Mouse (Mus musculus) gastrocnemius, postnatal 10 days (tissue): ENCODE data around the gene E030025P04Rik. TPM values are rescaled to one million over a fixed set of nuclear protein-coding genes. Genes with fewer than 3 reads are reported as not detected.
A peak's percentile ranks its signal among the peaks of the same experiment; 100 is the strongest.

Experiments used
- DNase-seq: peaks from one replicate; pipeline ENCODE4 v3.0.0; 2021; ENCODE audit warnings: mixed read lengths
- long read RNA-seq, 2 experiments: library from polyadenylated mRNA; stranded (forward); transcript quantifications; one replicate each; pipeline ENCODE4 v2.0.0; 2021
- total RNA-seq, 2 experiments: library from RNA; stranded (reverse); gene quantifications; 2 replicates each; pipeline ENCODE4 v1.2.3; 2021

Gene E030025P04Rik
- not detected for total RNA-seq
- long read RNA-seq, experiment 1 = 0 reads
- long read RNA-seq, experiment 2 = 0 reads

GRCm38 (mm10) chr11:109144236-109144635 is at the start of gene E030025P04Rik:
Gene E030025P04Rik (minus strand): TSS chr11:109144369.
- no peak for DNase-seq

DNA sequence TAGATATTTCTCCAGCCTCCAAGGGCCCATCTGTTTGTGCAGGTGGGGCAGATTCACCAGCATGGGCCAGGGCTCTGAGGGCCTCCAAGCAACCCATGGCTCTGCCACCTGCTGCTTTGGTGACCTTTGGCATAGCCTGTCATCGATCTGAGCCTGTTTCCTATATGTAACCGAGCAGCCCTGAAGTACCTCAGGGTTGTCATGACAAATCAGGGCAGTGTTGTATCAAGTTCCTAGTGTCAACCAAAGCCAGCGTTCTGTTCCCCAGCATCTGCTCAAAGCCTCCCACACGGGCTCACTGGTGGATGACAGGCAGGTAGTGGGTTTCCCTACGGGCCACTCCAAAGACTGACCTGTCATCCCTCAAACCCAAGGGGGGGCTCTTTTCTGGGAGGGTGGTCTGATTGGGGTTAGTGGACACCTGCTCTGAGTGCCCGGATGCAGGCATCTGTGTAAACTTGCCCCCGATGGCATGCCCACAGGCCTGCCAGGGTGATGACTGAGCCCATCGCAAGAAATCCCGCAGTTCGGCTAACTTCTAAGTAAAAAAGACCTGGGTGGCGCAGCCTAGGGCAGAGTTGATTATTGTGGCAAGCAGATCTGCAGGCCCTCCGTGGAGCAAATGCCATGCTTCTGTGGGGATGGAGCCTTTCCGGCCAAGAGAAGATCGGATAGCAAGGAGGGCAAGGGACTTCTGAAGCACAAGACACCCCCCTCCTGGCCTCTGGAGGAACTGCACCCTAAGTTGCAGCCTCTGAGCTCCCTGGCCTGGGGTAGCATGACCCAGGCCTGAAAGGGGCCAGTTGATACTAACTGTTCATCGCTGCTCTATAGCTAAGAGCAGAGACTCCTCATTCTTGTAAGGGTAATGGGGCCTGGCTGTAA is 48.7 kb upstream of the E030025P04Rik start:
- DNase-seq = peak; percentile 72

GRCm38 (mm10) chr11:109188235-109188634 is 44.1 kb upstream of the E030025P04Rik start:
- no peak for DNase-seq

DNA sequence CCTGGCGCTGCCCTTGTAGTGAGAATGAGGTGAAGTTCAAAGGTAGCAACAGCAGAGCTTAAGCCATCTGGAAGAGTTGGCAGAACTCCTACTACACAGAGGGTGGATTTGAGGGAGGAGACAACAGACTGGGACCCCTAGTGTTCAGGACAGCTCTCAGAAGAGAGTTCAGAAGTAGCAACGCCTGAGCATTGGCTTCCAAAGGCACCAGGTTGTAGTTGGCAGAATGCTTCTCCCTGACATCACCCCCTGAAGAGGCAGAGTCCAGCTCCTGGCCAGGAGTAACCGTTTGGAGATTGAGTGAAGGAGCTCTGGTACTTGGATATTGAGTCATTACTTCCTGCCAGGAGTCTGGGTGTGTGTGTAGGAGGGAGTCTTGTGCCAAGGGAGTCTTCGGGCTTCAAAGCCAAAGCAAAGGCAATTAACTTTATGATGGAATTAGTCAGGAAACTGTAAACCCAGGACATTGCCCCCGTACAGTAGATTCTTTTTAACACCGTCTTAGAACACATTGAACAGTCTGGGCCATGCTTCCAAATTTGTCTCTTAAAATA is 43.5 kb upstream of the E030025P04Rik start:
- no peak for DNase-seq

GRCm38 (mm10) chr11:109181118-109181517 is 36.9 kb upstream of the E030025P04Rik start:
- no peak for DNase-seq

GRCm38 (mm10) chr11:109180290-109180689 is 36.1 kb upstream of the E030025P04Rik start:
- no peak for DNase-seq

GRCm38 (mm10) chr11:109178788-109179518 is 34.8 kb upstream of the E030025P04Rik start:
- DNase-seq = peak; percentile 40

- DNase-seq = no peak
Observed at GRCm38 (mm10) chr11:109175376-109175969, 31.3 kb upstream of the E030025P04Rik start.

DNA sequence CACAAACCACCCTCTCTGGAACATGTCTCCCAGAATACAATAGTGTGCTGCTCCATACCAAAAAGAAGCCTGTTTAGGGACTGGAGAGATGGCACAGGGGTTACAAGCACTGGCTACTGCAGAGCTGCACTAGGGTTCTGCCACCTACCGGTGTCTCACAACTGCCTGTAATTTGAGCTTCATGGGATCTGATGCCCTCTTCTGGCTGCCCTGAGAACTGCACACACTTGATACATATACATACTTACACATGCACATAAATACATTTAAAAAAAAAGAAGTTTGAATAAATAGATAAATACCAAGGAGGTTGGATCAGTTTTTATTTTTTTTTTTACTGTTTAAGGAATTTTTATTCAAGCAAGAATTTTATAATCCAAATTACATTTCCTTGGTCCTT is 28.1 kb upstream of the E030025P04Rik start:
- DNase-seq = no peak

DNA sequence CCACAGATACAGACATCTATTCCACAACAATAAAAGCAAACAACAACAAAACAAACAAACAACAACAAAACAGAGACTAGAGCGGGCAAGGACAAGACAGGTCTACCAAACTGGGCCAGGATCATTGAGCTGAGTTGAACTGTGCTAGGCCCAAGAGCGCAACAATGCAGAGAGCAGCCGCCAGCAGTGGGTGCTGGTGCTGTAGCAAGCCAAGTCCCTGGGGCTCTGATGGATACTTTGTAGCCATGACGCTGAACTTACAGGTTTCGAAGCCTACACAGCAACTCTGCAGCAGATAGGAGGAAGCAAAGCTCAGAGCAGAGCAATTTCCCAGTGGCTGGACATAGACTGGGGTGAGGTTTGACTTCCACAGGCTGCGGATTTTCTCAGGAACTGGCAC is 26.6 kb upstream of the E030025P04Rik start:
- DNase-seq = no peak

DNA sequence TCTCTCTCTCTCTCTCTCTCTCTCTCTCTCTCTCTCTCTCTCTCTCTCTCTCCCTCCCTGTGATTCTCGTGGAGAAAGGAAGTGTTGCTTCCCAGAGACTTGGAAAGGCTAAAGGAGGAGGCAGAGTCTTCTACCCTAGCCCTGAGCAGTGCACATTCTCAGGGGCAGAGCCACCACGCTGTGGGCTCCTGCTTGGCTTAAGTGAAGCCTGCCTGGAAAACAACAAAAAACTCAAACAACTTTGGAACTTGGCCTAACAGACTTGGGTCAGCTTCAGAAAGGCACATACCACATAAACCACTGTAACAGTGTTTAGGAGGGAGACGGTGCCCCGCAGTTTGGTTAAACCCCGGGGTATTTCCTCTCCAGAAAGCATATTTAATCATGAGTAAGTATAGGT is 13.5 kb upstream of the E030025P04Rik start:
- no peak for DNase-seq

- no peak for DNase-seq
Observed at GRCm38 (mm10) chr11:109144890-109145341, 747 bp upstream of the E030025P04Rik start.

- peak; percentile 20 for DNase-seq
Observed at GRCm38 (mm10) chr11:109126482-109126881, 17.7 kb downstream of the E030025P04Rik start.

GRCm38 (mm10) chr11:109125451-109125850 is 18.7 kb downstream of the E030025P04Rik start:
- peak; percentile 11 for DNase-seq

GRCm38 (mm10) chr11:109124284-109124683 is 19.9 kb downstream of the E030025P04Rik start:
- DNase-seq = no peak

- no peak for DNase-seq
Observed at GRCm38 (mm10) chr11:109109826-109110346, 34.3 kb downstream of the E030025P04Rik start.

GRCm38 (mm10) chr11:109109056-109109455 is 35.1 kb downstream of the E030025P04Rik start:
- no peak for DNase-seq

DNA sequence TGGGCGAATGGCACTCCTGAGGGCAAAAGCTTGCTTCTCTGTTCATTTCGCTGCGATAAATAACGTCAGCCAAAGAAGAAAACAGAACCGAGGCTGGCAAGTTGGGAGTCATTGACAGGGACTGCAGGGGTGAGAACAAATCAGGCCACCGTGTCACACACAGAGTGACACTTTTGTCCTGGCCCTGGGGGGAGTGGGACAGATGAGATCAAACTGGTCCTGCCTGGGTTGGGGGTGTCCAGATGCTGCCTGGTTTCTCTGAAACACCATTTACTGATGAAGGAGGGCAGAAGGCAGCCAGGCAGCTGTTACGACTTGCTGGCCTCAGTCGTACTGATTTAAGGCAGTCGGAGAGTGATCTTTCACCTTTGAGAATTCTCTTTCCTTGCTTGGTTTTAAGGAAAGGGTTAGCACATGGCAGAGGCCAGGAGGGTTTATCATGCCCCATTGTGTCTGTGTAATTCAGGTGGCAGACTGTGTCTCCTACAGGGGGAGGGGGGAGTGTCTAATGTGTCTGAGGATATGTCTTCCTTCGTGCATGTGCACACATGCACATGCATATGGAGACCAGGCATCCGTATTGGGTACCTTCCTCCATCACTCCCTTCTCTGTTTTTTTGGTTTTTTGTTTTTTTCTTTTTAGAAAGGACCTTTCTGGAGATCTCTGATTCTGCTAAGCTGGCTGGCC is 36.5 kb downstream of the E030025P04Rik start:
- DNase-seq = no peak

DNA sequence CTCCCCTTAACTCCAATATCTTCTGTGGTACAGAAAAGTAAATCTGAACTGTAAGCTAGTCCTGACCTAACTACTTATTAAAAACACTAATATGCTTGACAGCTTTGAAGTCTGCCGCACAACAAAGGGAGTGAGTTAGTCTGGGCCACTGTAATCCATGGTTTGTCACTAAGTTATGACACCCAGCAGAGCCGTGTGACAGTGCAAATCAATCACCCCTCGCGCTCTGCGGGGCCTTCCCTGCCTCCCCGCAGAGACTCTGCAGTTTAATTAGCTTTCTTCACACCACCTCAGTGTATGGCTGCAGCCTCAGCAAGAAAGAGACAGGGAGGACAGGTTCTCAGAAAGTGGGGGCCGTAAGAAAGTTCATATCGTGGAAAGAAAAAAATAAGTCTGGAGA is 37.4 kb downstream of the E030025P04Rik start:
- no peak for DNase-seq

DNA sequence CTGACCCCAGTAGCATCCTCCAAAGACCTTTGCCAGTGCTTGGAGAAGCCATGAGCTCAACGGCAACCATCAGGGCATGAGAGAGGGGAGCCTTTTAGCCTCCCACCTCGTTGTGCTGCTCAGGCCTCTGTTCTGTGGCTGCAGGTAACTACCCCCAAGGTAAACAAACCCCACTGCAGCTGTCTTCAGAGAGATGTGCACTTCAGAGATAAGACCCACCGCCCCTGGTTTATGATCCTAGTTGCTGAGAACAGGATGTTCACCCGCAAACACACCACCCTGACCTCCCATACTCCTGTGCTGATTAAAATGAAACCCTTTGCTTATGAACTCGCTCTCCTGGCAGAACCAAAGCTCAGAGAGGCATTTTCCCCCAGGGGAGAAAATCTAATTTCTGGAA is 38.0 kb downstream of the E030025P04Rik start:
- no peak for DNase-seq

- no peak for DNase-seq
Observed at GRCm38 (mm10) chr11:109103386-109103785, 40.8 kb downstream of the E030025P04Rik start.
